Comparison of ENCODE assay signal across 10 mouse cellular contexts in genomic region chr4:22095257-22096031, GRCm38 (mm10).
DNase-seq lines count a peak whose midpoint lies in the region; ATAC-seq and TF ChIP-seq lines count a peak whose summit lies in the region.
"Had no signal": no experiment of that assay in that cellular context is flagged by ENCODE, and none has a peak within 500 bp of the region (broad histone marks: within the 10 kb centered on the region; RNA-seq: fewer than 3 reads in every experiment).

No protein-coding gene starts in this region.

- peak overlapping the region; percentile 33 for H3K4me2 ChIP-seq in forebrain, embryonic 13.5 days
- H3K4me2 ChIP-seq: lung, embryonic 15.5 days had no signal

- ATAC-seq in forebrain, embryonic 13.5 days, result peak; percentile 72

- H3K4me3 ChIP-seq in ES-E14 (ENCODE audit: insufficient read depth in 1 of 2, low read depth in 1 of 2, low read length in 2 of 2, poor library complexity in 1 of 2, severe bottlenecking in 1 of 2), result no peak overlapping the region
- H3K4me3 ChIP-seq in forebrain, embryonic 13.5 days, result no peak overlapping the region
- H3K4me3 ChIP-seq in midbrain, embryonic 10.5 days, result no peak overlapping the region
- H3K4me3 ChIP-seq: lung, embryonic 15.5 days had no signal

- no peaks in the 10 kb centered on the region for H3K36me3 ChIP-seq in ES-E14 (ENCODE audit: control insufficient read depth, insufficient read depth, low read length, poor library complexity, severe bottlenecking)
- no peaks in the 10 kb centered on the region for H3K36me3 ChIP-seq in forebrain, embryonic 13.5 days (ENCODE audit: poor library complexity, severe bottlenecking)
- H3K36me3 ChIP-seq in midbrain, embryonic 10.5 days, result no peaks in the 10 kb centered on the region
- H3K36me3 ChIP-seq: lung, embryonic 15.5 days had no signal

- 20% methylated on average over 11 of the region's 11 CpGs for WGBS in forebrain, embryonic 13.5 days
- WGBS in midbrain, embryonic 10.5 days, result 41% methylated on average over 11 of the region's 11 CpGs

- no peaks in the 10 kb centered on the region for H3K9me3 ChIP-seq in ES-E14 (ENCODE audit: control insufficient read depth, insufficient read depth, low read depth, low read length)
- H3K9me3 ChIP-seq in forebrain, embryonic 13.5 days (replicated peaks), result no peaks in the 10 kb centered on the region
- H3K9me3 ChIP-seq in midbrain, embryonic 10.5 days (replicated peaks), result no peaks in the 10 kb centered on the region
- H3K9me3 ChIP-seq: lung, embryonic 15.5 days had no signal

- DNase-seq in ES-E14 (ENCODE audit: low read depth, low spot score) (peak; percentile 17), NIH3T3 (ENCODE audit: low read depth) (peak; percentile 4), MN1 (ENCODE audit: low spot score) (no peak)
- peak; percentile 34 for DNase-seq in midbrain, embryonic 10.5 days (ENCODE audit: low spot score)
- DNase-seq in kidney, postnatal 14 days, result no peak
- DNase-seq in kidney, postnatal 10 days, result no peak
- no peak for DNase-seq in cerebellum, adult 8-10 months
- DNase-seq: heart, postnatal 36 days had no signal

- H3K27me3 ChIP-seq in forebrain, embryonic 13.5 days, result no peaks in the 10 kb centered on the region
- peaks cover 42% of the 10 kb centered on the region for H3K27me3 ChIP-seq in midbrain, embryonic 10.5 days (ENCODE audit: low read depth, poor library complexity, severe bottlenecking)
- H3K27me3 ChIP-seq: lung, embryonic 15.5 days had no signal

- peaks cover 3 to 5% of the 10 kb centered on the region in 2 experiments; a peak in 3 of 4 replicates for H3K4me1 ChIP-seq in ES-E14 (ENCODE audit: control insufficient read depth in 2 of 2, insufficient read depth in 2 of 2, low read length in 2 of 2, poor library complexity in 1 of 2)
- peaks cover 16% of the 10 kb centered on the region for H3K4me1 ChIP-seq in forebrain, embryonic 13.5 days
- H3K4me1 ChIP-seq in midbrain, embryonic 10.5 days, result peaks cover 19% of the 10 kb centered on the region
- H3K4me1 ChIP-seq: lung, embryonic 15.5 days had no signal

- H3K27ac ChIP-seq in ES-E14 (ENCODE audit: insufficient read depth, low read depth, low read length, poor library complexity, severe bottlenecking), result no peak overlapping the region
- H3K27ac ChIP-seq in forebrain, embryonic 13.5 days, result peak overlapping the region; percentile 68
- peak overlapping the region; percentile 79 for H3K27ac ChIP-seq in midbrain, embryonic 10.5 days (replicated peaks)
- H3K27ac ChIP-seq: lung, embryonic 15.5 days had no signal

- in situ Hi-C loops in ES-E14 (cut with MboI; ENCODE audit: low sequenced_read_pairs in 2 of 2, unreplicated experiment in 2 of 2), result no loop called here

- H3K9ac ChIP-seq in ES-E14 (ENCODE audit: insufficient read depth, low read depth, low read length, poor library complexity, severe bottlenecking), result no peak overlapping the region
- H3K9ac ChIP-seq in forebrain, embryonic 13.5 days, result no peak overlapping the region
- H3K9ac ChIP-seq: lung, embryonic 15.5 days had no signal

TF ChIP-seq in ES-E14, 5 proteins besides CTCF, POLR2A, EP300 and RAD21:
- TF ChIP-seq CHD2 (IDR thresholded peaks at IDR 0.05; ENCODE audit: low read depth, low read length) (no peak), ZNF384 (IDR thresholded peaks at IDR 0.05; ENCODE audit: low read depth, low read length) (peak; percentile 88)
TF ChIP-seq in ES-E14: peak in this region for 1.

Comparison
In these comparisons a context has a peak if more than half of its experiments do, and no peak if none do; other contexts are left out.
1. DNase-seq: peak in ES-E14 (single experiment), NIH3T3 (single experiment) and midbrain, embryonic 10.5 days (single experiment); none in kidney, postnatal 14 days (single experiment), kidney, postnatal 10 days (single experiment), MN1 (single experiment) and cerebellum, adult 8-10 months (single experiment).